Mouse (Mus musculus) T-cell, adult 2 months (primary cell): ENCODE data around the gene Ssna1.

Experiments used
- DNase-seq: peaks from one replicate; pipeline ENCODE4 v3.0.0; 2022; ENCODE audit warnings: low spot score

Ssna1 gene

DNA sequence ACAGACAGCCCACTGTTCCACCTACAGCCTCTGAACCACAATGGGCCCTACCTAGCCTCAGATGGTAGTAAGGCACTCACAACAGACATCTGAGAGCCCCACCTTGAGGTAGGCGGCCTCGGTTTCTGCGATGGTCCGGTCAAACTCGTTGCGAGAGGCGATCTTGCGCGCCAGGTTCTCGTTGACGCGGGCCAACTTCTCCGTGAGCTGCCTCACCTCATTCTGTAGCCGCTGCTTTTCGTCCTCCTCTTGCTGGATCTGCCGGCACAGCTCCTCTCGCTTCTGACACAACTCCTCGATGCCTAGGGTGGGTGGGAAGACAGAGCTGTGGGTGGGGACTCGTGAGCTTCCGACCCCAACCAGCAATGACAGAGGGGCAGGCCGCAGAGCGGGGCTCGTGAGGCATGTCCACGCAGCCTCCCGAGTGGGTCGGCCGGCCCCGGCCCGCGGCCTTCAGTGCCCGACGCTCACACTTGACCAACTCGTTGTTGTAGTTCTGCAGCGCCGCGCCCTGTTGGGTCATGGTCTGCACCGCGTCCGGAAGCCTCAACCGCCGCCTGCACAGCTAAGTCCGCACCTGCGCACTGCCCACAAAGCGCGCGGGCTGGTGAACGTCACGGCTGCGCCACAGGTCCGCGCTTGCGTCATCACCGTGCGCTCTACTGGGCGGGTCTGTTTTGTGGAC is at the start of gene Ssna1, which contains the start of gene Anapc2:
Ssna1 (minus strand) TSS at position 612 of the 685 bp plus-strand sequence.
Anapc2 (plus strand) TSS at position 652 of the 685 bp plus-strand sequence.
- DNase-seq = peak; percentile 97

GRCm38 (mm10) chr2:25320084-25320483 is 47.8 kb upstream of the Ssna1 start:
- DNase-seq = no peak

DNA sequence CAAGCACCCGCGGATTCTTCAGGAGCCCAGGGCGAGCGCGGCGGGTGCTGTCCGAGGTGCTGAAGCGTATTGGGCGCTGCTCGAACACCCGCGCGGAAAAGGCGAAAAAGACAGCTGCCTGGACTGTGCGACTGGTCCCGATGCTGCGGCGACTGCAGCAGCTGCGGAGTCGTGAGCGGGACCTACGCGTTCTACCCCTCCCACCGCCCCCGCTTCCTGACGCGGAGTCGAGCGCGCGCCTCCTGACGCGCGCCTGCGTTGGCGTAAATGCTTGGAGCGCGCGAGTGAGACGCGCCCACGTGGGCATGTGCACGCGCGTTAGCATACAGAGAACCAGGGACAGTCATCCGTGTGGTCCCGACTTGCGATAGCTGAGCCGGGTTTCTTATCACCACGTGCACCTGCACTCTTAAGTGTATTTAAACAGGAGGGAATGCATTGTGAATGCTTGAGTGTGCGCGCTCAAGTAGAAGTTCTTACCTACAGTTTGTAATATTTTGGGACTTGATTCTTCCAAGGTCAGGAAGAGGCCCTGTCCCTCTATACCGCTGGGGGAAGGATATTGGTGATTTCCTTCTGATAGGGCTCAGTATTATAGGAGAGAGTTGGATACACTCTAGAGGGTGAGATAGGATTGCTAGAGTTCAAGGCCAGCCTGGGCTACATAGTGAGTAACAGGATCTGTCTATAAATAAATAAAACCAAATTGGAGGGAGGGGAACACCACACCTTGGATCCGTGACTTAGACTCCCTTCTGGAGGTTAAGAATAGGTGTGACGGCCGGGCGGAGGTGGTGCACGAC is 46.9 kb upstream of the Ssna1 start, which contains the start of gene Grin1:
Grin1 (minus strand) TSS at position 217 of the 803 bp plus-strand sequence.
- peak; percentile 21 for DNase-seq

- DNase-seq = no peak
Observed at GRCm38 (mm10) chr2:25318119-25318966, 46.1 kb upstream of the Ssna1 start.

DNA sequence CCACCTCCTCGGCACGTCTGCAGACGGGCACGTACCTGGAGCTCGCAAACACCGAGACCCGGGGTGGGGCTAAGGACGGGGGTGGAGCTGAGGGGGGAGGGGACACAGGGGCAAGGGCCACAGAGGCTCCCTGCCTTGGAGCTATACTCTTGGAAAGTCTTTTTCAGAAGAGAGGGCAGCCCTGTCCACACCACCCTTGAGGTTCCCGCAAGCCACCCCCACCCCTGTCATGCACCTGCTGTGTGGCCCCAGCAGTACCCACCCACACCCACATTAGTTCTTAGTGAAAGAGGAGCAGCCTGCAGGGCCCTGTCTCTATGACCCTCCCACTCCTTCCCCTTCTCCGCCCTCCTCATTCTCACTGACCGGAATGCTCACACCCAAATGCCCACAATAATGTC is 39.3 kb upstream of the Ssna1 start:
- DNase-seq = no peak

DNA sequence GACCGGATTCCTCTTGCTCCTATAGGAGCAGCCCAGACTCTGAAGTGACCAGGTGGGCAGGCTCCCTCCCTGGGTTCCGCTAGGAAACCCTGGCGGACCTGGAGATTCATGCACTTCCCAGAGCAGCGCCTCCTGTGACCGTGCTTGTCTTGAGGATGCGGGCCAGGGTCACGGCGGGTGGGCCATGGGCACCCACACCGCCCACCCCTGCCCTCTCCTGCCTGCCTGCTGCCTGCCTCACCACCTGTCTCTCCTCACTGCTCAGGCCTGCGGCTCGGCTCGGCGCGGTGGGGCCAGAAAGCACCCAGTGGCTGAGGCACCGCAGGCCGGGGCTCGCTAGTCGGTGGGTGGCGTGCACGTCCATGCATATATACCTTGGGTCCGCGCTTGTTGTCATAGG is 38.7 kb upstream of the Ssna1 start:
- DNase-seq = no peak

DNA sequence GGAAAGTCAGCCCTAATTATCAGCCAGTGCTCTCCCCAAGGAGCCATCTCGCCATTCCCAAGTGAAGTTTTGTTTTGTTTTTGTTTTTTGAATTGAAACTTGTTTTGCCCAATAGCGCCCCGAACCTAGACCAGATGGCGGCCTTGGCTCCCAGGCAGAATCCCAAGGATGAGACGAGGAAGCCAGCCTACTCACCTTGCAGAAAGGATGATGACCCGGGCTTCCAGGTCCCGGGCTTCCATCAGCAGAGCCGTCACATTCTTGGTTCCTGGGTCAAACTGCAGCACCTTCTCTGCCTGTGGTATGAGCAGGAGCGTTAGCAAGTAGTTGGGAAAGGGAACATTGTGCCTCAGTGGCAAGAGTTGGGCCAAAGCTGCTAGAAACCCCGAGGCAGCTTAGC is 37.9 kb upstream of the Ssna1 start:
- no peak for DNase-seq

- no peak for DNase-seq
Observed at GRCm38 (mm10) chr2:25305587-25306359, 33.5 kb upstream of the Ssna1 start.

DNA sequence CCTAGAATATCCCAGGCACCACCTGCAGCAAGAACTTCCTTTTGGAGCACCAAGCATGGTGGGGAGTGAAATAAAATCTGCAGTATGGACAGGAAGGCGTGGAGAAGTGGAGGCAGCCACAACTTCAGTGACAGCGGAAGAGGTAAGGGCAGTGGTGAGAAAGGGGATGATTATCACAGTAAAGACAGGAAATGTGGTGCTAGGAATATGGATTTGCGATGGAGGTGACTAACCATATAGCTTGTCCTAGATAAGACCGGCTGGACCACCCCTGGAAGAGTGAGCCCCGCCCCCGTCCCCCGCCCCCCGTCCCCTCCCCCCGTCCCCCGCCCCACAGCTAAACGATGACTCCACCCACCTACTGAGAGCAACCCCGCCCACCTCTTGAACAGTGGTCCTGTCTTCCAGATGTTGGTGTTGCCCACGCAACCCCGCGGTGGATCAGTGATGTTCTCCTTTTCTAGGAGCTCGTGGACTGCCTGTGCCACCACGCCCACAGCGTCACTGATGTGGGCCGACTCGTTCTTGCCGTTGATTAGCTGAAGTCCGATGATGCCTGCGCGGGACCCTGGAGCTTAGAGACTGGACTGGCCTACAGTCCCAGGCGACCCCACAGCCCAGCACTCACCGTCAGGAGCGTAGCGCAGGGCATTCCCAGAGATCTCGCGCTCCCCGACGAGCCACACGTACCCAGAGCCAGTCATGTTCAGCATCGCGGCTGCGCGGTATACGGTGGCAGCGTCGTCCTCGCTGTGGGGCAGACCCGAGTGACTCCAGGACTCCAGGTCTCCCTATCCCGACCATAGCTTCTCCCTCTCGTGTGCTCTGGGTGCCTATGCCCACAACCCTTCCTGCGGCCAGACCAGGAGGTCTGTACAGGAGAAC is 32.7 kb upstream of the Ssna1 start:
- peak; percentile 31 for DNase-seq

GRCm38 (mm10) chr2:25303931-25304656 is 31.9 kb upstream of the Ssna1 start:
- DNase-seq = no peak

- no peak for DNase-seq
Observed at GRCm38 (mm10) chr2:25303452-25303851, 31.2 kb upstream of the Ssna1 start.

DNA sequence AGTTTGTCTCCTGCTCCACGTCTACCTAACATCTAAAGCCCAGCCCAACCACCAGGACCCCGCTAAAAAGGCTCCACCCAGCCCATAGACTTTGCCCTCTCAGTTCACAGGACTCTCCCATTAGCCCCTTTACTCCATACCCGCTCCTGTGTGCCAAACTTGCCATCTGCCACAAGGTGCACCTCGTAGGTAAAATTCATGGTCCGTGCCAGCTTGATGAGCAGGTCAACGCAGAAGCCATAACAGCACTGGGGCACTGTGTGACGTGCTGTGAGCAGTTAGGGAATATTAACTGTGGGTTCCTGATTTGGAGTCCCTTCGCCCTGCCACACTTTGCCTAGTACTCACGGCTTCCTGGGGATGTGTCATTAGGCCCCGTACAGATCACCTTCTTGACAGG is 25.8 kb upstream of the Ssna1 start:
- no peak for DNase-seq

DNA sequence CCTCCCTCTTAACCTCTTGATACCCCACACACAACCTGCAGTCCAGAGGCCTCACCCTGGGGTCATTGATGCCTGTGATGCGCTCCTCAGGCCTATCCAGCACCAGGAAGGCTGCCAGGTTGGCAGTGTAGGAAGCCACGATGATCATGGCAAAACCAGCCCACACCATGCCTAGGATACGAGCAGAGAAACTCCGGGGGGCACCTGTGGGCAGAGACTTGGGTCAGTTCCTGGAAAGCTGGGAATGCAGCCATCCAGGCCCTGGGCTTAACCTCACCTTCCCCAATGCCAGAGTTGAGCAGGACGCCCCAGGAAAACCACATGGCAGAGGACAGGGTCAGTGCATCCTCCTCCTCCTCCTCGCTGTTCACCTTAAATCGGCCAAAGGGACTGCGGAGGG is 24.9 kb upstream of the Ssna1 start:
- no peak for DNase-seq

- no peak for DNase-seq
Observed at GRCm38 (mm10) chr2:25293706-25294105, 21.5 kb upstream of the Ssna1 start.

- peak; percentile 61 for DNase-seq
Observed at GRCm38 (mm10) chr2:25292856-25293255, 20.6 kb upstream of the Ssna1 start.

GRCm38 (mm10) chr2:25292054-25292544 is 19.9 kb upstream of the Ssna1 start:
- DNase-seq = no peak

DNA sequence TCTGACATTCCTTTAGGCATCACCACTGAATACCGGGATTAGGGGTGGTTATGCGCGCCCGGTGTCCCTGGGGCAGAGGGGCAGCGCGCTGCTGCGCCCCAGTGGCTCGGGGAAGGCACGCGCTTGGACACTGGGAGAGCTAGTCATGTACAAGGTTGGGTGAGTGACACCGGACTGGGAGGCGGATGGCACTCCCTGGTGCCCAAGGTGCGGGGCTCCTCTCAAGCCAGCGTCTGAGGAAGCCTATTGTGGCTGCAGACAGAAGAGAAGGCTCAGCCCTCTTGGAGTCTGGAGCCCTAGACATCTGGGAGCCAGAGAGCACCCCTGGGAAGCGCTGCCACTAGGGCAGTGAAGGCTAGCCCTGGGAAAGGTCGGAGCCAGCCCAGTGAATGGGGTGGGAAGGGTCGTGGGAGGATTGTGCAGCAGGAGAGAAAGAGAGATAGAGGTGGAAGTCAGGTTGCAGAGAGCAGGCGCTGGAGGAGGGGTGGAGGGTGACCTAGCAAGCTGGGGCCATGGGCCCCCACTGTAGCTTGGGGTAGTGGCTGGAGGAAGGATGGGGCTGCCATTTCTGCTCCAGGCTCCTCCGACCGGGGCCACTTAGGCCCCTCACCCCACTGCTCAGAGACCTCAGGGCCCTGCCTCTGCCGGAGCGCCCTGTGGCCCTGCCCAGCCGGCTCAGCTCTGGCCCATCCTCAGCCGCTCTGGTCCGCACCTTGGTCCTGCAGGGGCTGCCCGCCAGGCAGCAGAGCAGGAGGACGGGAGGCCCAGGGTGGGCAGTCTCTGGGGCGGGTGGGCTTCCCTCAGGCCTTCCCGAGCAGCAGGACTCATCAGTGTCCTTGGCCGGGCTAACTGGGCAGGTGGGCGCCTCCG is 19.2 kb upstream of the Ssna1 start:
- no peak for DNase-seq

DNA sequence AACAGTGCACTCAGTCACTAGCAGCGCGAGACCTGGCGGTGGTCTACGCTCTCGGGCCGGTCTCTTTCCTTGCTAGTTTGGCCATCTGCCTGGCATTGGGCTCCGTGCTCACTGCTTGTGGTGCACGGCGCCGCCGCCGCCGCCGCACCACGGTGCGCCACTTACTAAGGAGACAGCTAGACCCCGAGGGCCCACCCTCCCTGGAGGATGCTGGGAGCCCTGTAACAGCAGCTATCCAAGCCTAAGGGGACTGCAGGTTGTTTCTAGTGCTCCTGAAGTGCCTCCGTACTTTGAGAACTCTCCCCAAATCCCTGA is 18.5 kb upstream of the Ssna1 start:
- DNase-seq = no peak
